Mouse (Mus musculus): ENCODE data around the gene Trmt10b.

The Trmt10b gene

DNA sequence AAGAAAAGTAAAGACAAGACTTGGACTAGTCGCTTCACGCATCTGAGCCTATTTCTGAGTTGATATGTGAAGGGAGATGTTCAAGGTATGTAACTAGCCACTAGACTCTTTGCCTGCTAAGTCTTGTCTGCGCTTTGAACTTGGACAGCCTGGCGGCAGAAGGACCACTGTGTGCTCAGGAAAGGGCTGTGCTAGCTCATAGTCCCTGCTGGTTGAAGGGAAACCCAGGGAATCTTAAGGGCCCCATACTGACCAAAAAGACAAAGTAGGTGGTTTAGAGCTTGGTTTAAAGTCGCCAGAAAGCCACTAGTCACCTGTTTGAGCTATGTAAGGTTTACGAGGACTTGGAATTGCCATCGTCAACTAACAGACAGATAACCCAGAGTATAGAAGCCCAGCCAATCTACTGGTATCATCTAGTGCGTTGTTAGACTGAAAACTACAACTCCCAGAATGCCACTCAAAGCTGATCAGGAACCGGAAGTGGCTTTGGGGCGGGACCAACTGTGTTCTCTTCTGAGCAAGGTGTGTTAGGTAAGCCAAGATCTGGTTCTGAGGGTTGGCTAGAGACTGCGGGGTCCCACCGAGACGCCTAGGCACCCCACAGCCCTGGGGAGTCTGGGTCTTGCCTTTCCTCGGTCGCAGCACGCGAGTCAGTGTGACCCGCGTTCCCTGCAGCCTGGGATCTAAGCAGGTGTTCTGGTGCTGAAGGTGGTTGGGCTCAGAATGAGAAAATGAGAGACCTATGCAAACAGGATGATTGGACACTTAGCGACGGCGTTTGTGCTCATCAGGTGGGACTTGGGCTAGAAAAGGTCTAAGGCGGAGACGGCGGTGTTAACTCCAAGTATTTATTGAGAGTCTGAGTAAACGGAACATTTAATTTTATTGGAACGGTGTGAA, at the start of gene Trmt10b:
TSS of gene Trmt10b (plus strand) at position 466 of the 903 bp plus-strand sequence.
- DNase-seq = peak; percentile 89

DNA sequence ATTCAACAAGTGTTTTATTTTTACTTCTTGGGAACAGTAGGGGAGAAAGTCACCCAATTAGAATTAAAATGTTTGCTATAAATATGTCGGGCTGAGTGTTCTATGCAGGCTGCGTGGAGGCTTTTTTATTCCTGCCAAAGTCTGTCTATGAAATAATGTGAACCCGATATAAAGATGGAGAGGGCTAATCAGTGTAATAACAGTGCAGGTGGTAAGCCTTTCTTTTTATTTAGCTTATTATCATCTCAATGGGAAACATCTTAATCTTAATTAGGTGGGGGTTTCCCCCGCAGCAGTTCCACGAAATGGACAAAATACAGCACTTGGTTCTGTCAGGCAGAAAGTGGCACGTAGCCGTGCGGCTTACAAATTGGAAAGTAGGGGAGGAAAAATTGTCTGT, 45.7 kb upstream of the Trmt10b start:
- DNase-seq = no peak

DNA sequence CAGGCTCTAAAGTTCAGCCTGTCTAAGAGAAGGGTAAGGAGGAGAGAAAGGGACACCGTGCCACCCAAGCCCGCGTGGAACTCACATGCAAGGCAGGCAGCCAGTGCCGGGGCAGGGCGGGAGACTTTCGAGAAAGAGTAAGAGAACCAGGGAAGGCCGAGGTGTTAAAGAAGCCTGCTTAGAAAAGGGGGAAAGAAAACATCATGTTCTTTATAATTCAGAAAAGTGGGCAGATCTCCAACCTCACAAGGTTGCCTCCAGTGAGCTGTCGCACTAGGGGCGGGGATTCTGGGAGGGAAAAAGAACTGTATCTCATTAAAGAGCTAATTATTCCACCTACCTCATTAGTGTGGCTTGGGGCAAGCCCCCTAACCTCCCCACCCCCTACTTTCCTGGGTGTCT, 44.1 kb upstream of the Trmt10b start:
- DNase-seq = peak in 1 of 2 experiments; percentile 2

DNA sequence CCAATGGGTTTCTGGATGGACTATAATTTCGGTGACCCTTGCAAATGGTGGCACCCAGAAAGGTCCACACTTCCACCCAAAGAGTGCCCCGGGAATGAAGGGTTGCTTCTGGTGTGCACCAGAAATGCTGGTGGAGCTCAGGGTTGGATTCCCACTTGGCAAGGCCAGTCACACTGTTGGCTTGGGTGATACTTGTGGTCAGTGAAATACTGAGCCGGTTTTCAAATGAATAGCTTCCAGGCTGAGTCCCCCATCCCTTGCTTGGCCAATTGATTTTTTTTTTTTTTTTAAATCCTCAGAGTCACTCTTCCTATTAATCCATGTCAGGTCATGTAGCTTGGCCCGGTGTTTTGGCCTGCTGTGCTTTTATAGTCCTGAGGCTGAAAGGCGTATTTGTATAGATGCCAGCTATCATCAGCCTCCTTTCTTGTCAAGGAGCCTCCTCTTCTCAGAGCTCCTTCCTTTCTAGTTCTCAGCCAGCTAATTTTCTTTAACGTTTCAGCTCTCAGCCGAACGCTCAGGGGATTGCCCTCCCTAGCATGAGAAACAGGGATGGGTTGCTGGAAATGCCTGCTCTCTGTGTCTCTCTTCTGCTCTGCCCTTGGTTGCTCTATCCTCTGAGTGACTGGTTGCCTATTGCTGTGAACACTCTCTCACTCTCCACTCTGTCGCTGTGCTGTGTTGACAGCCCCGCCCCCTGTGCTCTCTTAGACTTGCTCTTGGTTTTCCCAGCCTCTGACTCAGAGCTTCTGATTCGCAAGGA, 42.9 kb upstream of the Trmt10b start:
- DNase-seq = no peak

DNA sequence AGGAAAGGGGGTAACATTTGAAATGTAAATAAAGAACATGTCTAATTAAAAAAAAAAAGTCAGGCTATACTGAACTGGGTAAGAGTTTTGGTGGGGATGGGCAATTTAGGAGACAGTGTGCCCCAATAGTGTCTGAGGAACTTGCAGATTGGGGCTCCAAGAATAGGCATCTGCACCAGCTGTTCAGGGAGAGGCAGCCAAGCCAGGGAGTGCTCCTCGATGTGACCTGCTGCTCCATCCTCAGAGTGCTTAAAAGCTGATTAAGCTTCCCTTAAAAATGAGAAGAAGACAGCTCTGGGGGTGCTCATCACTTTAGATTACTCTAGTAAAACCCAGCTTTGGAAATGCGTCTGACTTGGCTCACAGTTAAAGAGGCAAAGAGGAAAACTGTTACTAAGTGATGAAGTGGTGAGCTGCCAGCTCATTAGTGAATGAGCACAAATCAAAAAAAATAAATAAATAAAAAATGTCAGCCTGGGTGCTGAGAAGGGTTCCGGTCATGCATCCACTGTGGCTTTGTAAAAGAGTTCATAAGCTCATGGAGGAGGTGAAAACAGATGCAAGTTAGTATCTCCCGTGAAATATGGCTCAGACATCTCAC, 37.6 kb upstream of the Trmt10b start:
- DNase-seq = no peak

DNA sequence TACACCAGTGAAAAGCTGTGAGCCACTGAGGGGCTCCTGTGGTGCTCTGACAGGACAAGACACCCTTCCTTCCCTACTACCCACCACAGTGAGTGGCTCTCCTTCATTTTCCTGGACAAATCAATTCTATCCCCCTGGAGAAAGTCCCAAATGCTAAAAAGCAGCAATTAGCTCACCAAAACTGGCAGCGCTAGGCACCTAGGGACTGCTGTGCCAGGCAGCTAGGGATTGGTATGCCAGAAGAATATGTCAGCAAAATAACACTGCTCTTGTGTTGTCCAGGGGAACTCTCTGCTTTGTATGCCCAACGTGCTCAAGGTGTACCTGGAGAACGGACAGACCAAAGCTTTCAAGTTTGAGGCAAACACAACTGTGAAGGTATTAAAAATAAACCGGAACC, 35.4 kb upstream of the Trmt10b start:
- DNase-seq = no peak

DNA sequence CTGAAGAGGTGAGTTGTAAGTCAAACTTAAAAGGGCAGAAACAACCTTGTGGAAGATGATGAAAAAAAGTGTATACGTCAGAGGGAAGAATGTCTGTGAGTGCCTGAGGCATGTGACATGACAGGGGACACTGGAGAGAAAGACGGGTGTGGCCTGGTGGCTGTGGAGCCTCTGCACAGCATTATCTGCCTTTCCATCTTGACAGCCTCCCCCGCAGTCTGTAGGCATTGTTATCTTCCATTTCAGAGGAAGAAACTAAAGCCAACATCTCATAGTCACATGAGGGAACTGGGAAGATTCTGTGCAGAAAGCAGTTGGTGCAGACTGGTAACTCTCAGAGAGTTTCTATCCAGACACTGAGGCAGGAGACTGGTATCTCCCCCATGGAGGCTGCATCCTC, 29.0 kb upstream of the Trmt10b start:
- no peak for DNase-seq

DNA sequence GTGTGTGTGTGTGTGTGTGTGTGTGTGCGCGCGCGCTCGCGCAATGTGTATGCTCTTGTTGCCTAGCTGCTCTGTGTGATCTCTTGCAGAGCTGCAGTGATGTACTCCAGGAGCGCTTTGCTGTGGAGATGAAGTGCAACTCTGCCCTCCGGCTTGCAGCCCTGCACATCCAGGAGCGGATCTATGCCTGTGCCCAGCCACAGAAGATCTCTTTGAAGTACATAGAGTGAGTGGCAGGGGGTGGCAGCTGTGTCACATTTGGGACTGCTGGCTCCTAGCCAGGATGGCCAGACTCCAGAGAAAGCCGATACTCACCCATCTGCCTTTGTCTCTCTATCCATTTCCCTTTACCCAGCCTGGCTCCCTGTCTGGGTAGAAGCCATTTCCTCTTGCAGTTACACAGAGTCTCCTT, 25.9 kb upstream of the Trmt10b start:
- peak; percentile 11 to 38 for DNase-seq

DNA sequence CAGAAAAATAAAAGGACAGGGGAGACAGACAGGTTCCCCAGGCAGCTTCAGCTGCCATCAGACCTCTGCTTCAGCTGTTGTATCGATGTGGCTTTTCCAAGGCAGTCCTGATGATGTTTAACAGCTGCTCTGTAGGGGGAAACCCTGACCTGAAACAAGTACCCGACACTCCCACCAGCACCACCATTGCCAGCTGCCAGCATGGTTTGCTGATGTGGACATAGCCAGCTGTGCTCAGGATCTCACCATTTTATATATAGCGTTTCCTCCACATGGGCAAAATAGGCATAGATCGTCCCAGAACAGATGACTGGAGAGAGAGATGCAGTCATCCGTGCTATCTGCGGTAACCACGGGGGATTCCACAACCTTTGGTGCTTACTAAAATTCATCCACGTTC, 21.2 kb upstream of the Trmt10b start:
- DNase-seq = no peak

DNA sequence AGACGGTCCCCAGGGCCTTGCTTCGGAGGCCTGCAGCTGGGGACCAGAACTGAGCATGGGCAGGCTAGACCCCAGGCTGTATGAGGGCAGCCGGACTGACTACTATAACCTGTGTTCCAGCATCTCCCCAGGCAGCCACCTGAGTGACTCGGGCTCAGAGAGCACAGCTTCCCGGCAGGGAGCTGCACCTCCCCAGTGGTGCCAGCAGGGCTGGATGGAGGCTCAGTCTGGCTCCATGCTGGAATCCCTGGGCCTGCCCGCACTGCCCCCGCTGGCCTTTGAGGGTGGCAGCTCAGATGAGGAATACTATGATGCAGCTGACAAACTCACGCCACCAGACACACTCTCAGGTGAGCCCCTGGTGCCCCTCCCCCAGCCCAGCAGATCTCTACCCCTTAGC, 17.6 kb upstream of the Trmt10b start:
- peak in 1 of 2 experiments; percentile 16 for DNase-seq

DNA sequence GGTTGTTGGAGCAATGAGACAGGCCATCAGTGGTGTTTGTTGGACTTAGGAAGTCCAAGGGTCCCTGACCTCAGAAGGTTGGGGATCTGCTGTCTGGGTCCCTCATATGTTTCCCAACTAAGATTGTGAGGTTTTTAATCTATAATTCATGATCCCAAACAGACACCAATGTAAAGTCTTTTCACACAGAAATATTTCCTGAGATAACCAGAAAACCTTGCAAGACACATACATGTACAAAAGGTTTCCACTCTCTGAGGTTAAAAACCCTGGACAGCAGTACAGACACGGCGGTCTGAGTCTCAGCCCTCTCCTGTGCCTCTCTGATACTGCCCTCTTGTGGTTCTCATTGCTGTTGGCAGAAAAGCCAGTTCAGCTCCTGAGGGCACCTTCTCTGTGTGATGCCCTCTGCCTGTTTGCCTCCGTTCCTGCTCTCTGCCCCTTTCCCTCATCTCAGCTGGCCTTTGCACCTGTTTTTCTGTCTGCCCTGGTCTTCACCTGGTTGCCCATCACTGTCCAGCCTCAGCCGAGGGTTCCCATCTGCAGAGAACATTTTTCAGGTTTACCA, 16.9 kb upstream of the Trmt10b start:
- peak; percentile 74 to 79 for DNase-seq

DNA sequence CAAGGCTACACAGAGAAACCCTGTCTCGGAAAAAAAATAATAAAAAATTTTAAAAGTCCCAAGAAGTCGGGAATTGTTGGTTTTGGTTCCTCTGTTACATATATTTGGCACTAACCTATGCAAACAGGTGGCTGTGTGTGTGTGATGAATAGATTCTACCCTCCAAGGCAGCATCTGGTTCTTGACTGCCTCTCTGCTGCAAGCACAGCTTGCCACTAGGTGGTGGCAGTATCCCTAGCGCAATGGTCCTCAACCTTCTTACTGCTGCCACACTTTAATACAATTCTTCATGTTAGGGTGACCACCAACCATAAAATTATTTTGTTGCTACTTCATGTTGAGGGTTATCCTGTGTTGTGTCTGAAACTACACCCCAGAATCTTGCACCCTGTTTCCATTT, 10.6 kb upstream of the Trmt10b start:
- DNase-seq = peak in 1 of 2 experiments; percentile 32

DNA sequence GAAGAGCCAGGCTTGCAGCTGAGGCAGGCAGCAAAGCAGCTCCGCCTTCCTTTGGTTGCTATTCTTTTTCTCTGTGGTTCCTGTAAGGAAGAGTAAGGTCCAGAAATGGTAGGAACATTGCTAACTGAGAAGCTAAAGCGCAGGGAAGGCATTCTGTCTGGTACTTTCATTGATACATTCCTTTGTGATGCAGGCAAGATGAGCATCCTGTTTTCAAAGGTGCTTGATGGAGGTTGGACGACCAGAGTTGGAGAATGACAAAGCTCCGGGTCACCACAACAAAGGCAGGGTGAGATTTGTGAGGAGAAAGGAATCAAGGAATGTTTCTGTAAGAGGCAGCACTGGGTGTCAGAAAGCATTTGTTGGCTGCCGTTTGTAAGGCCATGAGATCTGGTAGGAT, 9.0 kb upstream of the Trmt10b start:
- no peak for DNase-seq

DNA sequence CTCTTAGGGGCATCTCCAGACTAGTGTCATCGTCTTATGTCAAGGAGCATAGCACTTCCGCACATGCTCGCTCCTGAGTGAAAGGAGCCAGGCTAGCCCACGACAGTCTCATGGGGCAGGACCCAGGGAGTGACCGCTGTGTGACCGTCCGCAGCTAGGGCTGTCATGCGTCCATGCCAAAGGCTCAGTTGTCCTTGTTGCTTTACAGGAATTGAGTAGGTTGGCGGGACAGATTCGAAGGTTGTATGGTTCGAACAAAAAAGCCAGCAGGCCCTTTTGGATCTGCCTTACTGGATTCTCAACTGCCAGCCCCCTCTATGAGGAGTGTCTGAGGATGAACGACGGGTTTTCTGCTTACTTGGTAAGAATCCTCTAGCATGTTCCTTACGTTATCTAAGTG, 8.6 kb downstream of the Trmt10b start:
- DNase-seq = no peak

DNA sequence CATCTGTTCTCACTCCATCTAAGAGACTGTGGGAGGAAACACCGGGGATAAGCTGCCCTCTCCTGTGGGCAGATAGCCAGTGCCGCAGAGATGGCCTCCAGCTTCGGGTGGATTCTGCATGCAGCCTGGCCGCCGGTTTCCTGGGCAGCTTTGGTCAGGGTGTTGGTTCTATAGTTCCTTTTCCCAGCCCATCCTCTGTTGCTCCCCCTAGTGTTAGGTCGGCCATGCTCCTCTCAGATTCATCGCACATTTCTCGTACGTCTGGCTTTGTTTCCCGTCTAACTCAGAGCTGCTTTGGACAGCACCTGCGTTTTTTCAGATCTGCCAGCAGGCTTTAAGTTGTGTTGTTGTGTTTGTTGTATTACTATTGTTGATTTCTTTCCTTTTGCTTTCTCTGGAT, 11.1 kb downstream of the Trmt10b start:
- peak in 1 of 2 experiments; percentile 50 for DNase-seq

DNA sequence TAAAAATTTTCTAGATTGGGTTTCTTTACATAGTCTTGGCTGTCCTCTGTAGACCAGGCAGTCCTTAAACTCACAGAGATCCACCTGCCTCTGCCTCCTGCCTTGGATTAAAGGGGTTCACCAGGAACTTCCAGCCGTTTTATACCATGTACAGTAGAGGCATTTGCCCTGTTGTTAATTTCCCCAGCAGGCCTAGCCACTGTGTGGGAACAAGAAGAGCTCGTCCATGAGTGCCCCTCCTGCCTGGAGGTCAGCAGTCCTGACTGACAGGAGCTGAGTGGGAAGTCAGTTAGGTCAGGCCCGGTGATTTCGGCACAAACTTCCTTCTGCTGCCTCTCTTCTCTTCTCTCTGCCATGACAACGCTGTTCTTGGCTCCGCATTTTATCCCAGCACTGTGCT, 11.7 kb downstream of the Trmt10b start:
- DNase-seq = no peak

DNA sequence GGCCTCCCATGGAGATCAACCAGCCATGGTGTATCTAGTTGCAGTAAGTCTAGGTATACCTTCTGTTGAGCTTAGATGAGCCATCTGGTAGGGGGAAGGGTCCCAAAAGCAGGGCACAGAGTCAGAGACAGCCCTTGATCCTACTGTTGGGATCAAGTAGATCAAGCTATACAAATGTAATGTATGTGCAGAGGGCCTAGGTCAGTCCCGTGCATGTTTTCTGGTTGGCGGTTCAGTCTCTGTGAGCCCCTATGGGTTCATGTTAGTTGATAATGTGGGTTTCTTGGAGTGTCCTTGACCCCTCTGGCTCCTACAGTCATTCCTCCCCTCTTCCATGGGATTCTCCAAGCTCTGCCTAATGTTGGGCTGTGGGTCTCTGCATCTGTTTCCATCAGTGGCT, 14.1 kb downstream of the Trmt10b start:
- no peak for DNase-seq

DNA sequence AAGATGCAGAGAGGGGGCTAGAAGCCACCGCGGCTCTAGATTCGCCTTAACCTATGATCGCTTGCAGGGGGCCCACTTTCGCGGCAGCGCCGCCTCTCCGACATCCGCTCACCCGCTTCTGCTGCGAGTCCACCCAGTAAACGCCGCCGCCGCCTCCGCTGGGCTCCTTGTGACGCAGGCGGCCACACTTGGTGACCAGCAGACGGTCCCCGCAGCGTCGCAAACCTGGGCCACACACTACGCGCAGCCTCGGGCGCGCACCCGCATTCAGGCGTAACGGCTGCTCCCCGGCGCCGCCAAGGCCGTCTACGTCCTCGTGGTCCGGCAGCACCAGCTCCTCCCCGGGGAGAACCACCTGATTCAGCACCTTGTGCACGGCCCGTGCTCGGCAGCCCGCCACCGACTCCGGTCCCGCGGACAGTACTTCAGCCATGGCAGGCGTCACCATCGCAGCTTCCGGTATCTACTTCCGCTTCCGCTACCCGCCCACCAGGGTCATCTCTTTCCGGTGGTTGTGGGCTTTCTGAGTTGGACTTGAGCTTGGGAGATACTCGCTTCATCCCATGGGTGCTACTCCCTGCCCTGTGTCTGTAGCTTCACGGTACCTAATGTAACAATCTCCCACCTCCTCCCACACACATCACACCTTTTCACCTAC, 23.4 kb downstream of the Trmt10b start:
- DNase-seq = peak; percentile 92

DNA sequence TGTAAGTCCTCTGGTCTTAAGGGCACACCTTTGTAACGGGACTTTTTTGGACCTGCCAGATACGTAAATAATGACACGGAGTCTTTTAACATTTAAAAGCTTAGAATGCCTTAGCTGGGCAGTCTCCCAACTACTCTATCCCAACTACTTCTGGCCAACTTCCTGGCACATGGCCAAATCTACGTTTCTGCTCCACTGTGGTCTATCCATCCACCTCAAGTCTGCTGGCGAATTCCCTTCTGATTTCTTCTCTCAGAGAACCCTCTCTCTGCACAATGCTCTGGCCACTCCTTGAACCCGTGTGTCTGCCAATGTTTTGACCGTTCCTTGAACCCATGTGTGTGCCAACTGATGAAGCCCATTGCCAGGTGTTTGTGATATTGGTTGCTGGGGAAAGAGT, 34.2 kb downstream of the Trmt10b start:
- DNase-seq = peak in 1 of 2 experiments; percentile 28

DNA sequence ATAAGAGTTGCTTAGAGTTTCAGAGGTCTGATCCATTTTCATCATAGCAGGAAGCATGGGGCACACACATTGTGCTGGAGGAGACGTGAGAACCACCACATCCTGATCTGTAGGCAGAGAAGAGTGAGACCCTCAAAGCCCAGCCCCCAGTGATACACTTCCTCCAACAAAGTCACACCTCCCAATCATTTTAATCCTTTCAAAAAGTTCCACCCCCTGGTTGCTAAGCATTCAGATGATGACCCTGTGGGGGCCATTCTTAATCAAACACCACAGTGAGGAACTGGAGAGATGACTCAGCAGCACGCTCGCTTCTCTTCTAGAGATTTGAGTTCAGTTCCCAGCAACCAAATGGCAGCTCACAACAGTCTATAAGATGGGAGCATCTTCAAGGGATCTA, 35.5 kb downstream of the Trmt10b start:
- DNase-seq = no peak

DNA sequence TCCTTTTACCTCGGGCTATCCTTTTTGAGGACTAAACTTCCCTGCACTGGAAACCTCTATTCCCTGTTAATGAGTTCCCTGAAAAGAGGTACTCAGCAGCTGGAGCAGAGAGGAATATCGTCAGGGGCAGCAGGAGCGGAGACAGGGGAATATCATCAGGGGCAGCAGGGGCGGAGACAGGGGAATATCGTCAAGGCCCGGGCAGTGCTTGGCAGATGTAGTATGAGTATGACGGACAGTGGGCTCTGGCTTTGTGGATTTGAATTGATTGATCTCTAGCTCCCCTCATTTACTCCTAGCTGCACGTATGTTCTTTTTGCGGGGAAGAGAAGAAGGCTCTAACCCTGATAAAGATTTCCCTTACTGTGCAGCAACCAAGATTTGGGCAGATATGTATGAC, 44.3 kb downstream of the Trmt10b start:
- no peak for DNase-seq

DNA sequence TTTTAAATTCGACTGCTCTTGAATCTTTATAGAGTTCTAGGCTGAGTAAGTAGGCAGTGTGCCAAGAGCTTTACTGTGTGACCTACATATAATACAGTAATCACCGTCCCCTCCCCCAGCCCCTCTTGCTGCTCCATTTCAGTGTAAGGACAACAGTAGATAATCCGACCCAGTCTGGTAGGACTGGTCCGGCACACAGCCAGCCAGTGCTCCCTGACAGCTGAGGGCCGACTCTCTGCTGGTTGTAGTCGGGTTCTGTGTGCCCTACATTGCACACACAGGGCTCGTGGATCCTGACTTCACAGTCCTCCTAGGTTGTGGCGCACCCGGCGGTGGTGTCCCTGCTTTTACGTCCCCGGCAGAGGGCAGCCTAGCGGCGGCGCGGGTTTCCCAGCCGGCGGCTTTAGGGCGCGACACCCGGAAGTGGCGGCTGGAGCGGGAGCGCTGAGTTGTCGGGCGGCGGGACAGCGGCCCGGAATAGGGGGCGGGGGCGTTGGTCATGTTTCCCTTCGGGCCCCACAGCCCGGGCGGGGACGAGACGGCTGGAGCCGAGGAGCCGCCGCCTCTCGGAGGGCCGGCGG, 44.8 kb downstream of the Trmt10b start, which contains the start of gene Dcaf10:
TSS of gene Dcaf10 (plus strand) at position 433 of the 581 bp plus-strand sequence.
- peak; percentile 91 to 95 for DNase-seq

Data from kidney, postnatal 36 days (tissue).